Mouse (Mus musculus): ENCODE measurements around the gene Rhog. TPM values are rescaled to one million over a fixed set of nuclear protein-coding genes. Genes with fewer than 3 reads are reported as not detected.

The Rhog gene
- total RNA-seq, 1 experiment from 2014 or later = 40.9 TPM

- no peak for ATAC-seq (replicated peaks; ENCODE audit: low read depth, poor library complexity, severe bottlenecking)
These were observed 782 bp upstream of the Rhog start for GRCm38 (mm10) chr7:102256636-102257035.

- no peak for ATAC-seq (replicated peaks; ENCODE audit: low read depth, poor library complexity, severe bottlenecking)
These were observed 2.2 kb downstream of the Rhog start for GRCm38 (mm10) chr7:102253631-102254030.

GRCm38 (mm10) chr7:102250631-102251214 is 5.1 kb downstream of the Rhog start:
- ATAC-seq (replicated peaks; ENCODE audit: low read depth, poor library complexity, severe bottlenecking) = peak; percentile 48

GRCm38 (mm10) chr7:102249896-102250630 is 5.8 kb downstream of the Rhog start:
- peak; percentile 33 for ATAC-seq (replicated peaks; ENCODE audit: low read depth, poor library complexity, severe bottlenecking)

GRCm38 (mm10) chr7:102249531-102249895 is 6.3 kb downstream of the Rhog start:
- no peak for ATAC-seq (replicated peaks; ENCODE audit: low read depth, poor library complexity, severe bottlenecking)

- peak; percentile 38 for ATAC-seq (replicated peaks; ENCODE audit: low read depth, poor library complexity, severe bottlenecking)
These were observed 7.0 kb downstream of the Rhog start for GRCm38 (mm10) chr7:102248691-102249404.

- ATAC-seq (replicated peaks; ENCODE audit: low read depth, poor library complexity, severe bottlenecking) = no peak
These were observed 8.7 kb downstream of the Rhog start for GRCm38 (mm10) chr7:102246956-102247797.

- no peak for ATAC-seq (replicated peaks; ENCODE audit: low read depth, poor library complexity, severe bottlenecking)
These were observed 9.6 kb downstream of the Rhog start for GRCm38 (mm10) chr7:102246265-102246664.

GRCm38 (mm10) chr7:102245775-102246174 is 10.1 kb downstream of the Rhog start:
- ATAC-seq (replicated peaks; ENCODE audit: low read depth, poor library complexity, severe bottlenecking) = no peak

GRCm38 (mm10) chr7:102244782-102245535 is 10.9 kb downstream of the Rhog start:
- no peak for ATAC-seq (replicated peaks; ENCODE audit: low read depth, poor library complexity, severe bottlenecking)

- ATAC-seq (replicated peaks; ENCODE audit: low read depth, poor library complexity, severe bottlenecking) = peak; percentile 37
These were observed 12.0 kb downstream of the Rhog start for GRCm38 (mm10) chr7:102243870-102244269.

- ATAC-seq (replicated peaks; ENCODE audit: low read depth, poor library complexity, severe bottlenecking) = no peak
These were observed 12.9 kb downstream of the Rhog start for GRCm38 (mm10) chr7:102242917-102243316.

- no peak for ATAC-seq (replicated peaks; ENCODE audit: low read depth, poor library complexity, severe bottlenecking)
These were observed 13.5 kb downstream of the Rhog start for GRCm38 (mm10) chr7:102242371-102242770.

GRCm38 (mm10) chr7:102239591-102239990 is 16.3 kb downstream of the Rhog start:
- no peak for ATAC-seq (replicated peaks; ENCODE audit: low read depth, poor library complexity, severe bottlenecking)

- no peak for ATAC-seq (replicated peaks; ENCODE audit: low read depth, poor library complexity, severe bottlenecking)
These were observed 17.1 kb downstream of the Rhog start for GRCm38 (mm10) chr7:102238686-102239286.

- ATAC-seq (replicated peaks; ENCODE audit: low read depth, poor library complexity, severe bottlenecking) = no peak
These were observed 22.8 kb downstream of the Rhog start for GRCm38 (mm10) chr7:102233059-102233458.

- no peak for ATAC-seq (replicated peaks; ENCODE audit: low read depth, poor library complexity, severe bottlenecking)
These were observed 26.0 kb downstream of the Rhog start for GRCm38 (mm10) chr7:102229814-102230213.

- ATAC-seq (replicated peaks; ENCODE audit: low read depth, poor library complexity, severe bottlenecking) = no peak
These were observed 27.7 kb downstream of the Rhog start for GRCm38 (mm10) chr7:102228049-102228670.

GRCm38 (mm10) chr7:102226051-102226450 is 29.8 kb downstream of the Rhog start:
- no peak for ATAC-seq (replicated peaks; ENCODE audit: low read depth, poor library complexity, severe bottlenecking)
